Mouse (Mus musculus) heart, adult 2 months (tissue): ENCODE data around the gene Mmadhc. TPM values are rescaled to one million over a fixed set of nuclear protein-coding genes. Genes with fewer than 3 reads are reported as not detected.

ENCODE experiments used
- DNase-seq, 2 experiments: peaks; one replicate each; pipeline ENCODE4 v3.0.0; 2021
- H3K27ac ChIP-seq: fragments of 200-600 bp; 2 replicates; pipeline ENCODE4 v1.8.1; 2022
- H3K27me3 ChIP-seq: fragments of 200-500 bp; 2 replicates; pipeline ENCODE4 v1.6.1; 2012; ENCODE audit warnings: mild to moderate bottlenecking, low read length, inconsistent platforms, mixed read lengths; ENCODE audit not compliant: control insufficient read depth, insufficient read depth
- H3K36me3 ChIP-seq: fragments of 200-500 bp; 2 replicates; pipeline ENCODE4 v1.6.1; 2012; ENCODE audit warnings: low read length, inconsistent platforms; ENCODE audit not compliant: control insufficient read depth, insufficient read depth
- H3K4me1 ChIP-seq: fragments of 200-500 bp; 2 replicates; pipeline ENCODE4 v1.6.1; 2011; ENCODE audit warnings: low read length; ENCODE audit not compliant: control insufficient read depth, insufficient read depth
- H3K4me3 ChIP-seq: fragments of 200-600 bp; 2 replicates; pipeline ENCODE4 v1.8.1; 2022
- H3K79me2 ChIP-seq: fragments of 200-500 bp; replicated peaks from 2 replicates; pipeline ENCODE4 v1.6.1; 2012; ENCODE audit warnings: mild to moderate bottlenecking, inconsistent platforms, low read length, moderate library complexity, mixed read lengths; ENCODE audit not compliant: control insufficient read depth, insufficient read depth
- H3K9ac ChIP-seq: fragments of 200-500 bp; 2 replicates; pipeline ENCODE4 v1.6.1; 2012; ENCODE audit warnings: low read depth, mild to moderate bottlenecking, control low read depth, inconsistent platforms, low read length, mixed read lengths
- CTCF ChIP-seq: fragments of 200-600 bp; IDR thresholded peaks from 2 replicates; pipeline ENCODE4 v1.8.1; 2022; ENCODE audit warnings: antibody characterized with exemption, mild to moderate bottlenecking, moderate library complexity
- EP300 ChIP-seq: fragments of 200-500 bp; IDR thresholded peaks from 2 replicates; pipeline ENCODE4 v1.6.1; 2011; ENCODE audit warnings: low read depth, low read length, control low read depth; ENCODE audit not compliant: insufficient read depth
- POLR2A ChIP-seq: fragments of 200-500 bp; IDR thresholded peaks from 2 replicates; pipeline ENCODE4 v1.6.1; 2011; ENCODE audit warnings: mild to moderate bottlenecking, low read depth, low read length, control low read depth; ENCODE audit not compliant: insufficient read depth
- WGBS: fragments of 180-500 bp; shearing (Covaris S2); methylation state at CpG from one replicate; pipeline ENCODE4 v1.1.7; 2018; 5-methylcytosine and 5-hydroxymethylcytosine counted together
- intact Hi-C: fragments of 180-260 bp; cut with DNase I; formaldehyde crosslinking; loops from one replicate; pipeline ENCODE4 v1.15.1; 2025
- polyA plus RNA-seq: library from polyadenylated mRNA; depleted of rRNA; stranded (reverse); fragments of >200 nt; gene quantifications from 2 replicates; pipeline ENCODE4 v1.2.3, GENCODE M21; 2012
- total RNA-seq, 2 experiments: library from RNA; stranded (reverse); gene quantifications; 2 replicates each; pipeline ENCODE4 v1.2.3; 2021

The Mmadhc gene
- total and polyA plus RNA-seq, 3 experiments, result 74.9 to 170 (median 148) TPM

DNA sequence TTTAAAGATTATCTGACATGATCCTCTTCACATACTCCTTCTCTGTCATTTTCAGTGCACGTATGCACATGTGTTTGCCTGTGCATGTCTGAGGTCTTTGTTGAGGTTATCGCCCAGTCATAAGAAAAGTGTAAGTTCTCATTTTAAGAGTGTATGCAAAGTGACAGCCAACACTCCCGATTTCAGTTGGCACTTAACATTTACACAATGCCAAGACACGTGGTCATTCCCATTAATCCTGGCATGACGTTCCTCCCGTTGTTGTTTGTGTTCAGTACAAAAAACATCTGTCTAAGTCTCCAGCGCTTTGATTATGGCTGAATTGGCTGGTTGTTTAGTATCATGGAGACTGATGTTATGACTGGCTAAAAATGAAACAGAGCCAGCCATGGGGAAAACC lies 28.2 kb upstream of the Mmadhc start:
- Histone ChIP-seq H3K4me1 (no peaks in the 10 kb centered on the region), H3K27me3 (no peaks in the 10 kb centered on the region), H3K79me2 (no peaks in the 10 kb centered on the region), H3K36me3 (no peaks in the 10 kb centered on the region), H3K4me3 (no peak overlapping the region), H3K9ac (no peak overlapping the region), H3K27ac (no peak overlapping the region)
- TF ChIP-seq EP300, result no peak
- no peak for TF ChIP-seq CTCF
- no peak for TF ChIP-seq POLR2A
- WGBS, result 71% methylated on average over 7 of the region's 7 CpGs
- no peak for DNase-seq
- intact Hi-C loops, result no loop called here

DNA sequence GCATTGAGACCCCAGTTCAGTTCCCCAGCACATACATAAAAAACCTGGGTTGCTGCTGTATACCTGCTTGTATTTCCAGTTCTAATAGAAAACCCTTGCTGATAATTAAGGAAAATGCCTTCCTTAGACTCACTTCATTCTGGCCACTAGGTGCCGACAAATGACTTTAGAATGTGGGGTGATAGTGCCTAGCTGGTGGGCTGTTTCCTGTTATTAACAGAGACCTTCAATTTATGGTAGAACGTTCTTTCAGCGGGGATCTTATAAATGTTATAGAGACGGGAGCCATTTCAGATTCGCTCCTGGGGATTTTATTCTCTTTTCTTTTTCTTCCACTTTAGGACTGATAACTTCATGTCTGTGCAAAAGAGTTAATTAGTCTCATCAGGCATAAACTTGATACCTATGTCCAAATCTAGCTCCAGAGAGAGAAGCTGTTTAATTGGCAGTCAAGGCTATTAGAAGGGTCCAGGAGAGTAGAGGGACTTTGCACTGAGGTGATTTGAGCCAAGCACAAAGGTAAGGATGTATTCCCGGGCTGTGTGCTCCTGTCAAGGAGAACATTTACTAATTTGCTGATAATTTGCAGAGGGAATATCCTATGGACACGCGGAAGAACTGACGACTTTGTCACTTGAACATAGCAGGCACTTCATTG lies 10.2 kb upstream of the Mmadhc start:
- WGBS, result 48% methylated on average over 9 of the region's 9 CpGs
- no peak overlapping the region for H3K9ac ChIP-seq
- intact Hi-C loops, result loop anchor here (1.0 to 10.0 kb wide), 4 partner anchors 961 to 1608 kb away; no protein-coding TSS in a partner anchor
- no peak overlapping the region for H3K27ac ChIP-seq
- DNase-seq, result peak; percentile 20 to 28
- H3K36me3 ChIP-seq, result no peaks in the 10 kb centered on the region
- H3K79me2 ChIP-seq, result no peaks in the 10 kb centered on the region
- no peak overlapping the region for H3K4me3 ChIP-seq
- H3K27me3 ChIP-seq, result no peaks in the 10 kb centered on the region
- TF ChIP-seq EP300, result no peak
- no peak for TF ChIP-seq POLR2A
- peak; percentile 80 for TF ChIP-seq CTCF
- H3K4me1 ChIP-seq, result no peaks in the 10 kb centered on the region

DNA sequence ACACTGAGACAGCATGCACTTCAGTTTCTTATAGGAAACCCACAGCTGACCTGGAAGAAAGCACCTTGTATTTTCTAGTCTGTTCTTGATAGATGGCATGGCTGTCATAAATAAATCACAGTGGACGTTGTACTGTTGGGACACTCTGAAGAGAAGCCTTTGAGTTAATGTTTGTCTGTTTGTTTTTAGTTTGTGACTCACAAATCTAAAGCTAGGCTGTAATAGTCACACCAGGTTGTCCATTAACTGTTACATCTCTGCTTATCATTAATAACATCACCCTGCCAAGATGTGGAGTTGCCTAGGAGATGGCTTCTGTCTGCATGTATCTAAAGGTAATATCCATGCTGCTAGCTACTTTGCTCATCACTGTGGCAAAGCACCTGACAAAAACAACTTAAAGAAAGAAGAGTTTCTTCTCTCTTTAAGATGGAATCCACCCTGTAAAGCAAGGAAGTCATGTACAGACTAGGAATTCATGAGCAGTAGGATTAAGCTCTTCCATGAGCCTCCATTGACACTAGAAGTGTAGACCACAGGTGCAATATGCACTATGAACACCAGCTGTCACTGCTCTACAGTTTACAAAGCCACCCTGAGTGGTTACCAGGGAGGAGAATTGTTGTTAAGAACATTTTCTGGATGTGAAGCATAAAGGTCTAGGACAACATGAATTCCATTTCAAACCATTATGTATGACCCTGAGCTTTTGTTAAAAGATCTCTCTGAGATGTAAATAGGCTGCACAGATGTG lies 8.4 kb upstream of the Mmadhc start:
- 84% methylated on average over 1 of the region's 1 CpGs for WGBS

DNA sequence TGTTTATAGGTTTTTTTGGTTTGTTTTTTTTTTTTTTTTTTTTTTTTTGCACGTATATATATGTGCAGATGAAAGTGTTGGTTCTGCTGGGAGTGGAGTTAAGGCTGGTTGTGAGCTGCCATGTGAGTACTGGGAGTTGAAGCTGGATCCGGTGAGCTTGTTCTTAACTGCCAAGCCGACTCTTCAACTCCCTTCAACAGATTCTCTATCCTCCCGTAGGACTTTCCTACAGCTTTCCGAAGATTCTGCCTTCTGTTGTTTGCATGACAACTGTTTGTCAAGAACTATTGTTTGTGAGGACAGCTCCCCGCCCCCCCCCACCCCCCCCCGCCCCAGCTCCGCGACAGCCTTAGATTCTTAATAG lies 368 bp upstream of the Mmadhc start:
- intact Hi-C loops, result loop anchor here (2.0 to 10.0 kb wide), 2 partner anchors 852 to 1778 kb away; partner anchors contain the start of genes Rif1 and Rnd3
- Histone ChIP-seq H3K4me3 (peak overlapping the region; percentile 69), H3K9ac (peak overlapping the region; percentile 54; the same call in 1 of the 2 replicates), H3K79me2 (peaks cover 6% of the 10 kb centered on the region), H3K27ac (peak overlapping the region; percentile 9; the same call in 1 of the 2 replicates), H3K36me3 (peaks cover 22% of the 10 kb centered on the region), H3K27me3 (no peaks in the 10 kb centered on the region), H3K4me1 (peaks cover 7% of the 10 kb centered on the region)
- TF ChIP-seq POLR2A (no peak), EP300 (no peak), CTCF (no peak)
- WGBS, result 2% methylated on average over 9 of the region's 9 CpGs
- DNase-seq, result no peak

More for the DNA sequence above, 8.4 kb upstream of the Mmadhc start:
- Histone ChIP-seq H3K79me2 (no peaks in the 10 kb centered on the region), H3K4me3 (no peak overlapping the region), H3K36me3 (no peaks in the 10 kb centered on the region), H3K27me3 (no peaks in the 10 kb centered on the region), H3K4me1 (no peaks in the 10 kb centered on the region), H3K27ac (no peak overlapping the region), H3K9ac (no peak overlapping the region)
- TF ChIP-seq CTCF (peak; percentile 59), EP300 (no peak)
- intact Hi-C loops, result loop anchor here (5.0 to 10.0 kb wide), 2 partner anchors 962 to 1130 kb away; no protein-coding TSS in a partner anchor
- DNase-seq, result no peak

DNA sequence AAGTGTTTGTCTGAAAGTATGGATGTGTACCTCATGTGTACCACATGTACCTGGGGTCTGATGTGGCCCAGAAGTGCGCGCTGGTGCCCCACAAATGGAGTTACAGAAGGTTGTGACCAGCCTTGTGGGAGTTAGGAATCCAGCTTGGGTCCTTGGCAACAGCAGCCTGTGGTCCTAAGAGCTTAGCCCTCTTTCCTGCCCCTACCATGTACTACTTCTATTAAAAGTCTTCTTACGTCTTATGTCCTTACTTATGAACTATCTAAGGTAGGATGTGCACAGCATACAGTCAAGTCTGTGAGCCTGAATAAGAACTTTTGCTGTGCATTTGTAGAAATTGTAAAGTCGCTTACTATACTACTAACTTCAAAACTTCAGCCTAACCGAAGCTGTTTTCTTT lies 1.0 kb downstream of the Mmadhc start:
- H3K4me1 ChIP-seq, result peaks cover 7% of the 10 kb centered on the region
- H3K9ac ChIP-seq, result peak overlapping the region; percentile 58
- intact Hi-C loops, result loop anchor here (10.0 kb wide), 1 partner anchor 1779 kb away; the partner anchor contains the start of gene Rif1
- no peaks in the 10 kb centered on the region for H3K27me3 ChIP-seq
- H3K79me2 ChIP-seq, result peaks cover 6% of the 10 kb centered on the region
- no peak for DNase-seq
- H3K36me3 ChIP-seq, result peaks cover 28% of the 10 kb centered on the region
- 22% methylated on average over 5 of the region's 5 CpGs for WGBS
- TF ChIP-seq EP300 (no peak), POLR2A (no peak), CTCF (no peak)
- peak overlapping the region; percentile 89 for H3K27ac ChIP-seq
- peak overlapping the region; percentile 69 for H3K4me3 ChIP-seq

DNA sequence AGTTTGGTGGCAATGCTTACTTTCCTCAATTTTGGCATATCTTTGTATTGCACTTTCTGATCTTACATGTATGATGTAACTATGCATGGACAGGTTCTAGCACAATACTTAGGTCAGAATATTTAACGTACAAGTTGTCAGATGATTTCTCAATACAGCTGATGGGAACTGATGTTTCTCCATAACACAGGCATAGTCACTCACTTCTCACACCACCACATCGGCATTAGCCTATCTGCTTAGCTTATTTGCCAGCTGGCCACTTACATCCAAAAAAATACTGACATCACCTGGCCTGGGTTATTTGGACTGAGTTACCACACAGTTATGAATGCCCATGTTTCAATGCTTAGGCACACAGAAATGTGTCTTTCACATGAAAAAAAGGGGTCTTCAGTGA lies 2.5 kb downstream of the Mmadhc start:
- 27% methylated on average over 2 of the region's 2 CpGs for WGBS
- Histone ChIP-seq H3K4me1 (peaks cover 7% of the 10 kb centered on the region), H3K79me2 (peaks cover 6% of the 10 kb centered on the region), H3K27ac (peak overlapping the region; percentile 22), H3K36me3 (peaks cover 33% of the 10 kb centered on the region), H3K27me3 (no peaks in the 10 kb centered on the region), H3K4me3 (no peak overlapping the region; the same call in 1 of the 2 replicates), H3K9ac (no peak overlapping the region)
- intact Hi-C loops, result loop anchor here (10.0 kb wide), 1 partner anchor 1781 kb away; the partner anchor contains the start of gene Rif1
- TF ChIP-seq EP300 (no peak), CTCF (no peak), POLR2A (no peak)
- peak in 1 of 2 experiments; percentile 14 for DNase-seq
